14 mouse cellular contexts compared by ENCODE assay signal in genomic region chr8:79078556-79079195, GRCm38 (mm10). TPM values are rescaled to one million over a fixed set of nuclear protein-coding genes. Genes with fewer than 3 reads are reported as not detected.
A peak's percentile ranks its signal among the peaks of the same experiment; 100 is the strongest.
DNase-seq lines count a peak whose midpoint lies in the region; ATAC-seq and TF ChIP-seq lines count a peak whose summit lies in the region.
"Had no signal": no experiment of that assay in that cellular context is flagged by ENCODE, and none has a peak within 500 bp of the region (broad histone marks: within the 10 kb centered on the region; RNA-seq: fewer than 3 reads in every experiment).

No protein-coding gene starts in this region.

- no peaks in the 10 kb centered on the region for H3K9me3 ChIP-seq in heart, embryonic 14.5 days (ENCODE audit: control insufficient read depth, low read length)
- no peaks in the 10 kb centered on the region for H3K9me3 ChIP-seq in forebrain, embryonic 15.5 days
- H3K9me3 ChIP-seq in limb, embryonic 14.5 days (ENCODE audit: control insufficient read depth, low read length), result no peaks in the 10 kb centered on the region
- H3K9me3 ChIP-seq: liver, embryonic 15.5 days had no signal

- DNase-seq in heart, postnatal 25 days (ENCODE audit: low spot score), result no peak
- no peak for DNase-seq in limb, embryonic 14.5 days (ENCODE audit: low spot score)
- DNase-seq in retina, embryonic 14.5 days (ENCODE audit: low spot score), result peak; percentile 20
- no peak for DNase-seq in spleen, adult 18-20 months
- no peak for DNase-seq in spleen, adult 12 weeks (ENCODE audit: low spot score)
- DNase-seq in gastrocnemius, postnatal 4 days (ENCODE audit: low spot score in 2 of 2), result no peak
- DNase-seq: adrenal gland, postnatal 25 days; cerebellum, adult 9-11 months; kidney, adult 2 months; thymus, postnatal 14 days had no signal

- no peak for ATAC-seq in heart, embryonic 14.5 days (ENCODE audit: insufficient number of reproducible peaks, insufficient read depth, low FRiP score, low read depth)
- 0 out of 2 replicates have a peak, but pooled peaks have one; percentile 24 for ATAC-seq in forebrain, embryonic 15.5 days (replicated peaks)
- no peak for ATAC-seq in limb, embryonic 14.5 days (ENCODE audit: low FRiP score, low read depth)

- intact Hi-C loops in heart, postnatal 25 days (cut with DNase I), result no loop called here

- TF ChIP-seq POLR2A in limb, embryonic 14.5 days (IDR thresholded peaks at IDR 0.05; ENCODE audit: borderline replicate concordance, extremely low read depth, insufficient read depth, insufficient read length), result no peak

- H3K27me3 ChIP-seq in heart, embryonic 14.5 days (ENCODE audit: control insufficient read depth, insufficient read depth, low read length), result no peaks in the 10 kb centered on the region
- no peaks in the 10 kb centered on the region for H3K27me3 ChIP-seq in forebrain, embryonic 15.5 days
- H3K27me3 ChIP-seq in limb, embryonic 14.5 days (ENCODE audit: control insufficient read depth, insufficient read depth, low read length), result no peaks in the 10 kb centered on the region
- H3K27me3 ChIP-seq: liver, embryonic 15.5 days had no signal

- no peak overlapping the region for H3K4me2 ChIP-seq in heart, embryonic 14.5 days (ENCODE audit: low read length)
- H3K4me2 ChIP-seq in forebrain, embryonic 15.5 days (replicated peaks), result no peak overlapping the region
- H3K4me2 ChIP-seq in limb, embryonic 14.5 days (replicated peaks; ENCODE audit: low read depth, low read length, severe bottlenecking), result no peak overlapping the region
- H3K4me2 ChIP-seq: liver, embryonic 15.5 days had no signal

- 0 out of 2 replicates have a peak overlapping the region, but pooled peaks have one; percentile 4 for H3K9ac ChIP-seq in heart, embryonic 14.5 days (ENCODE audit: low read length)
- peak overlapping the region; percentile 7; the same call in 1 of the 2 replicates for H3K9ac ChIP-seq in forebrain, embryonic 15.5 days (replicated peaks)
- no peak overlapping the region for H3K9ac ChIP-seq in limb, embryonic 14.5 days (ENCODE audit: low read depth, low read length, severe bottlenecking)
- H3K9ac ChIP-seq: liver, embryonic 15.5 days had no signal

- no peak overlapping the region for H3K4me3 ChIP-seq in heart, embryonic 14.5 days (ENCODE audit: control insufficient read depth in 1 of 2, insufficient read depth in 1 of 2, low read depth in 1 of 2, low read length in 2 of 2)
- H3K4me3 ChIP-seq in forebrain, embryonic 15.5 days, result no peak overlapping the region
- H3K4me3 ChIP-seq in limb, embryonic 14.5 days (replicated peaks; ENCODE audit: low read length), result no peak overlapping the region
- H3K4me3 ChIP-seq: erythroblast, embryonic 14.5 days; liver, embryonic 15.5 days had no signal

- H3K4me1 ChIP-seq in heart, embryonic 14.5 days (ENCODE audit: control insufficient read depth in 2 of 2, insufficient read depth in 2 of 2, low read length in 2 of 2), result peaks cover 23 to 34% of the 10 kb centered on the region in 2 experiments
- peaks cover 55% of the 10 kb centered on the region for H3K4me1 ChIP-seq in forebrain, embryonic 15.5 days
- peaks cover 13% of the 10 kb centered on the region for H3K4me1 ChIP-seq in limb, embryonic 14.5 days (ENCODE audit: control insufficient read depth, insufficient read depth, low read length)

- 61% methylated on average over 11 of the region's 11 CpGs for WGBS in heart, embryonic 14.5 days
- 18% methylated on average over 11 of the region's 11 CpGs for WGBS in forebrain, embryonic 15.5 days
- WGBS in limb, embryonic 14.5 days, result 32% methylated on average over 11 of the region's 11 CpGs

- H3K36me3 ChIP-seq in heart, embryonic 14.5 days (ENCODE audit: control insufficient read depth, insufficient read depth, low read length), result peaks cover 55% of the 10 kb centered on the region
- H3K36me3 ChIP-seq in forebrain, embryonic 15.5 days, result peaks cover 7% of the 10 kb centered on the region
- H3K36me3 ChIP-seq in limb, embryonic 14.5 days (ENCODE audit: control insufficient read depth, insufficient read depth, low read length), result peaks cover 44% of the 10 kb centered on the region
- H3K36me3 ChIP-seq: liver, embryonic 15.5 days had no signal

- no peak overlapping the region for H3K27ac ChIP-seq in heart, embryonic 14.5 days (replicated peaks in 1 of 2; ENCODE audit: control insufficient read depth in 1 of 2, insufficient read depth in 1 of 2, low read depth in 2 of 2, low read length in 2 of 2)
- peak overlapping the region; percentile 66 for H3K27ac ChIP-seq in forebrain, embryonic 15.5 days (replicated peaks)
- peak overlapping the region; percentile 54 for H3K27ac ChIP-seq in limb, embryonic 14.5 days (replicated peaks; ENCODE audit: low read depth, low read length)
- H3K27ac ChIP-seq: liver, embryonic 15.5 days had no signal

RNA-seq across cellular contexts. Expression of gene Zfp827, which starts 50.4 kb away (rescaled TPM):
- 9.2 and 10.2 TPM in 2 replicates for polyA plus RNA-seq in heart, embryonic 14.5 days (2014; fragmentation: Nextera tagmentation; extraction: Ambion mirVana)
- 10 to 100 TPM; 13.2 to 13.6 TPM for total RNA-seq in heart, postnatal 25 days (2021)
- polyA plus RNA-seq in forebrain, embryonic 15.5 days (2015; fragmentation: Nextera tagmentation; extraction: Ambion mirVana), result 10.9 and 11.5 TPM in 2 replicates
- 35.2 and 47.8 TPM in 2 replicates for polyA plus RNA-seq in limb, embryonic 14.5 days (2012; rRNA removed)
- 15.1 and 19.3 TPM in 2 replicates for polyA plus RNA-seq in limb, embryonic 14.5 days (2014; fragmentation: Nextera tagmentation; extraction: Ambion mirVana)
- total RNA-seq in gastrocnemius, postnatal 4 days (2021), result 10 to 100 TPM; 18.8 to 19.9 TPM

Comparison
In these comparisons a context has a peak if more than half of its experiments do, and no peak if none do; other contexts are left out.
1. H3K27ac ChIP-seq: peak in forebrain, embryonic 15.5 days (single experiment) and limb, embryonic 14.5 days (single experiment); none in heart, embryonic 14.5 days (0 of 2).